Mouse (Mus musculus) stomach, embryonic 14.5 days (tissue): ENCODE data around the gene Trim66. TPM values are rescaled to one million over a fixed set of nuclear protein-coding genes. Genes with fewer than 3 reads are reported as not detected.

Source experiments
- ATAC-seq: fragments of 200-750 bp; cut with Nextera tagmentation; 2 replicates; pipeline ENCODE4 v1.8.0; 2017; ENCODE audit warnings: low read depth, moderate TSS enrichment; ENCODE audit not compliant: insufficient number of reproducible peaks, insufficient read depth, low FRiP score
- H3K27ac ChIP-seq: fragments of 300-500 bp; sonication (generic); 2 replicates; pipeline ENCODE4 v1.5.1; 2014; ENCODE audit warnings: mild to moderate bottlenecking, low read length, moderate library complexity, mixed read lengths
- H3K27me3 ChIP-seq: fragments of 300-500 bp; sonication (generic); 2 replicates; pipeline ENCODE4 v1.6.1; 2014; ENCODE audit warnings: low read length, control low read depth, mixed read lengths; ENCODE audit not compliant: control insufficient read depth, insufficient read depth
- H3K36me3 ChIP-seq: fragments of 300-500 bp; sonication (generic); 2 replicates; pipeline ENCODE4 v1.6.1; 2014; ENCODE audit warnings: mild to moderate bottlenecking, control low read depth, low read length, moderate library complexity, mixed read lengths; ENCODE audit not compliant: control insufficient read depth, insufficient read depth
- H3K4me1 ChIP-seq: fragments of 300-500 bp; sonication (generic); 2 replicates; pipeline ENCODE4 v1.6.1; 2014; ENCODE audit warnings: low read length, control low read depth, mixed read lengths; ENCODE audit not compliant: control insufficient read depth, insufficient read depth
- H3K4me2 ChIP-seq: fragments of 300-500 bp; sonication (generic); replicated peaks from 2 replicates; pipeline ENCODE4 v1.6.1; 2014; ENCODE audit warnings: low read depth, low read length, control low read depth
- H3K4me3 ChIP-seq: fragments of 300-500 bp; sonication (generic); 2 replicates; pipeline ENCODE4 v1.5.1; 2014; ENCODE audit warnings: low read depth, low read length, control low read depth
- H3K9ac ChIP-seq: fragments of 300-500 bp; sonication (generic); replicated peaks from 2 replicates; pipeline ENCODE4 v1.6.1; 2014; ENCODE audit warnings: low read depth, mild to moderate bottlenecking, control low read depth, low read length, moderate library complexity, mixed read lengths
- H3K9me3 ChIP-seq: fragments of 300-500 bp; sonication (generic); 2 replicates; pipeline ENCODE4 v1.6.1; 2016; ENCODE audit warnings: low read depth, low read length, control low read depth; ENCODE audit not compliant: control insufficient read depth
- WGBS: fragments of 180-500 bp; shearing (Covaris S2); extraction: QIAGEN DNeasy Blood & Tissue Kit; methylation state at CpG from one replicate; pipeline ENCODE4 v1.1.7; 2014; 5-methylcytosine and 5-hydroxymethylcytosine counted together
- polyA plus RNA-seq: library from polyadenylated mRNA; unstranded; fragments of >200 nt; fragmentation: Nextera tagmentation; extraction: Ambion mirVana; gene quantifications from 2 replicates; pipeline ENCODE4 v1.2.1, GENCODE M21; 2014

Gene Trim66
- polyA plus RNA-seq, 1 experiment from 2014 or later = 0.09 TPM

DNA sequence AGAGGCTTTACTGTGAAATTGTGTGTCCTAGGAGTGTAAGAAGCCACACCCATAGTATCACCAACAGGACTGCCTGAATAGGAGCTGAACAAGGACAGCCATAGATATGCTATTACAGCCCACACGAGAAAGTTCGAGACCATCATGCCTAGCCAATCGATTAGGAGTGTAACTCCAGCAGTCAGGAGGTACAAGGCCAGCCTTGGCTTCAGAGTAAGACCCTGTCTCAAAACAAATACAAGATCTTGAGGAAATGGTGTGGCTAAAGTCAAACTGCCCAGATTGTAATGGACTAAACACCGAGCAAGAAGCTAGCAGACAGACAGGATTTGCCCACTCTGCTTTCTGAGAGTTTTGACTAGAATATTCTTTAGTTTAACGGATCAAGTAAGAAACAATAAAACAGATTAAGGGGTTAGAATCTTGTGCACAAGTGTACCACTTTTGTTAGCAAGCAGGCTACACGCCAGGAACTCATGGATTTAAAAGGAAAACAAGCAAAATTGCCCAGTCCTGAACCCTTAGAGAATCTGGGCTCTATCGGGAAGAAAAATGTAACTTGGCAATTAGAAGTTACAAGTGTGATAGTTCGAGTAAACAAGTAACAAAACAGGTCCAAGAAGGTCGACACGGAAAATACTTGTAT, 10.2 kb upstream of the Trim66 start:
- WGBS = 15% methylated on average over 10 of the region's 10 CpGs
- peaks cover 28% of the 10 kb centered on the region for H3K36me3 ChIP-seq
- no peaks in the 10 kb centered on the region for H3K27me3 ChIP-seq
- peak; percentile 1; the same call in 1 of the 2 replicates for ATAC-seq
- H3K9me3 ChIP-seq = no peaks in the 10 kb centered on the region
- peak overlapping the region; percentile 93 for H3K4me3 ChIP-seq
- H3K4me1 ChIP-seq = peaks cover 12% of the 10 kb centered on the region; the same call in 1 of the 2 replicates
- H3K4me2 ChIP-seq = peak overlapping the region; percentile 91
- peak overlapping the region; percentile 94 for H3K27ac ChIP-seq
- peak overlapping the region; percentile 25 for H3K9ac ChIP-seq

GRCm38 (mm10) chr7:109516500-109516899, 8.6 kb upstream of the Trim66 start:
- no peaks in the 10 kb centered on the region for H3K27me3 ChIP-seq
- peaks cover 12% of the 10 kb centered on the region for H3K36me3 ChIP-seq
- H3K4me1 ChIP-seq = peaks cover 7% of the 10 kb centered on the region; the same call in 1 of the 2 replicates
- no peak overlapping the region for H3K4me3 ChIP-seq
- H3K9ac ChIP-seq = no peak overlapping the region
- ATAC-seq = no peak
- no peaks in the 10 kb centered on the region for H3K9me3 ChIP-seq
- H3K4me2 ChIP-seq = no peak overlapping the region
- no peak overlapping the region for H3K27ac ChIP-seq
- 77% methylated on average over 3 of the region's 3 CpGs for WGBS

- no peak overlapping the region for H3K9ac ChIP-seq
- no peak for ATAC-seq
- no peaks in the 10 kb centered on the region for H3K4me1 ChIP-seq
- H3K27ac ChIP-seq = no peak overlapping the region
- H3K27me3 ChIP-seq = no peaks in the 10 kb centered on the region
- no peaks in the 10 kb centered on the region for H3K9me3 ChIP-seq
- no peaks in the 10 kb centered on the region for H3K36me3 ChIP-seq
- WGBS = 86% methylated on average over 3 of the region's 3 CpGs
- no peak overlapping the region for H3K4me2 ChIP-seq
- H3K4me3 ChIP-seq = no peak overlapping the region
These were observed 3.9 kb upstream of the Trim66 start for GRCm38 (mm10) chr7:109511838-109512237.

GRCm38 (mm10) chr7:109510799-109511198, 2.9 kb upstream of the Trim66 start:
- WGBS = 75% methylated on average over 2 of the region's 2 CpGs

DNA sequence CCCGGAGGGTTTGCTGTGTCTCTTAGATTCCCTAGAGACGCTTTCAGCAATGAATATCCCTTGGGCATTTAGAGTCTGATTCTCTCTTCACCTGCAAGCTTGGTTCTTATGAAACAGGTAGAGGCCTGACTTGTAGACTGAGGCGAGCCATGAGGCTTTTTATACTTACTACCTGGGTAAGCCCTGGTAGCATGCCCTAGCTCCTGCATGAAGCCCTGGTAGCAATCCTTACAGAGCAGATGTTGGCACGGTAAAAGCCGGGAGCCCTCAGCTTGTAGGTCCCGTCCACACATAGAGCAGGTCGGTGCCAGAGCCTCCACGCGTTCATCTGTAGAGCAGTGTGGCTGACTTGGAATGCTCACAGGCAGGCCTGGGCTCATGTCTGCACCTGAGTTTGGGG, 362 bp downstream of the Trim66 start:
- H3K4me2 ChIP-seq = no peak overlapping the region
- no peak for ATAC-seq
- no peaks in the 10 kb centered on the region for H3K9me3 ChIP-seq
- H3K27ac ChIP-seq = no peak overlapping the region
- H3K27me3 ChIP-seq = no peaks in the 10 kb centered on the region
- 53% methylated on average over 9 of the region's 9 CpGs for WGBS
- H3K4me3 ChIP-seq = no peak overlapping the region
- H3K9ac ChIP-seq = no peak overlapping the region
- no peaks in the 10 kb centered on the region for H3K36me3 ChIP-seq
- H3K4me1 ChIP-seq = no peaks in the 10 kb centered on the region

More at GRCm38 (mm10) chr7:109510799-109511198, 2.9 kb upstream of the Trim66 start:
- Histone ChIP-seq H3K36me3 (no peaks in the 10 kb centered on the region), H3K9ac (no peak overlapping the region), H3K4me1 (no peaks in the 10 kb centered on the region), H3K9me3 (no peaks in the 10 kb centered on the region), H3K4me2 (no peak overlapping the region), H3K27ac (no peak overlapping the region), H3K4me3 (no peak overlapping the region), H3K27me3 (no peaks in the 10 kb centered on the region)
- ATAC-seq = no peak

DNA sequence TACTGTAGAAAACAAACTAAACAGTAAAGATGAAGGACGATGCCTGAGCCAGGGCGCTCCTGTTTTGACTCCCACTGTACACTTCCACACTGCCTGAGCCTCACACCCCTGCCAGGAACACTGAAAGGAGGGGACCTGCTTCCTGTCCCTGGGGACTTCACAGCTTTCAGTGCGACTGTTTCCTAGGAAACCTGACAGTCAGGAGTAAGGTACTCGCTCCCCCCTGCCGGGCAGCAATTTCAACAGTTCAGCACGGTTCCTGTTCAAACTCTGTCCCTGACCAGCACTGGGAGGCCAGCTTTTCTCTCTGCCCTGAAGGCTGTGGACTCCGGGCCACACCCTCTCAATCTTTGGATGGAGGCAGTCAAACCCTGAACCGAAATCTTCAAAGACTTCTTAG, 815 bp downstream of the Trim66 start:
- Histone ChIP-seq H3K4me1 (no peaks in the 10 kb centered on the region), H3K36me3 (no peaks in the 10 kb centered on the region), H3K4me3 (no peak overlapping the region), H3K27me3 (no peaks in the 10 kb centered on the region), H3K27ac (no peak overlapping the region), H3K9ac (no peak overlapping the region), H3K4me2 (no peak overlapping the region), H3K9me3 (no peaks in the 10 kb centered on the region)
- WGBS = 7% methylated on average over 8 of the region's 8 CpGs
- peak; percentile 46; the same call in 1 of the 2 replicates for ATAC-seq

- Histone ChIP-seq H3K27ac (no peak overlapping the region), H3K4me2 (no peak overlapping the region), H3K4me3 (no peak overlapping the region), H3K4me1 (0 out of 2 replicates have a peak, but pooled peaks cover 3% of the 10 kb centered on the region), H3K27me3 (no peaks in the 10 kb centered on the region), H3K9me3 (no peaks in the 10 kb centered on the region), H3K9ac (no peak overlapping the region), H3K36me3 (no peaks in the 10 kb centered on the region)
- 67% methylated on average over 4 of the region's 4 CpGs for WGBS
- no peak for ATAC-seq
These were observed 10.4 kb downstream of the Trim66 start for GRCm38 (mm10) chr7:109497507-109497906.

- H3K9ac ChIP-seq = no peak overlapping the region
- H3K27ac ChIP-seq = no peak overlapping the region
- H3K4me2 ChIP-seq = peak overlapping the region; percentile 16; the same call in 1 of the 2 replicates
- 0 out of 2 replicates have a peak, but pooled peaks cover 3% of the 10 kb centered on the region for H3K4me1 ChIP-seq
- 13% methylated on average over 21 of the region's 21 CpGs for WGBS
- no peak for ATAC-seq
- H3K9me3 ChIP-seq = no peaks in the 10 kb centered on the region
- H3K36me3 ChIP-seq = no peaks in the 10 kb centered on the region
- H3K4me3 ChIP-seq = no peak overlapping the region
- no peaks in the 10 kb centered on the region for H3K27me3 ChIP-seq
These were observed 14.3 kb downstream of the Trim66 start for GRCm38 (mm10) chr7:109493319-109494316.
